Mouse (Mus musculus) neural tube, embryonic 15.5 days (tissue): Measurements from ENCODE around the gene Gjc3. TPM values are rescaled to one million over a fixed set of nuclear protein-coding genes. Genes with fewer than 3 reads are reported as not detected.

Source experiments
- polyA plus RNA-seq: library from polyadenylated mRNA; unstranded; fragments of >200 nt; fragmentation: Nextera tagmentation; extraction: Ambion mirVana; gene quantifications from 2 replicates; pipeline ENCODE4 v1.2.1, GENCODE M21; 2015

The Gjc3 gene
- polyA plus RNA-seq, 1 experiment from 2014 or later = 1.6 TPM

Other genes with a start within 250 kb of the Gjc3 start
- 32.7 and 41.3 TPM in 2 replicates for gene Nyap1, start 221.5 kb downstream of the Gjc3 start, polyA plus RNA-seq
- gene Tsc22d4, start 217.4 kb downstream of the Gjc3 start, polyA plus RNA-seq = 110 and 134 TPM in 2 replicates
- 38.2 and 42.3 TPM in 2 replicates for gene Ppp1r35, start 184.2 kb downstream of the Gjc3 start, polyA plus RNA-seq
- gene Mepce, start 175.4 kb downstream of the Gjc3 start, polyA plus RNA-seq = 10.0 and 12.7 TPM in 2 replicates
- gene Zcwpw1, start 175.3 kb downstream of the Gjc3 start, polyA plus RNA-seq = 14.9 and 17.0 TPM in 2 replicates
- gene Pilra, start 126.8 kb downstream of the Gjc3 start, polyA plus RNA-seq = 0.31 and 0.65 TPM in 2 replicates
- gene Pilrb1, start 105.0 kb downstream of the Gjc3 start, polyA plus RNA-seq = 0.41 TPM in 1 of 2 replicates, not detected in the other
- gene Pilrb2, start 91.3 kb downstream of the Gjc3 start, polyA plus RNA-seq = not detected in 2 replicates
- gene Cyp3a13, start 41.5 kb downstream of the Gjc3 start, polyA plus RNA-seq = 1.7 TPM in 1 of 2 replicates, not detected in the other
- gene Azgp1, start 18.4 kb upstream of the Gjc3 start, polyA plus RNA-seq = not detected in 2 replicates
- gene Smok3a, start 58.2 kb upstream of the Gjc3 start, polyA plus RNA-seq = not detected in 2 replicates
- not detected in 2 replicates for gene Smok3b, start 58.3 kb upstream of the Gjc3 start, polyA plus RNA-seq
- not detected in 2 replicates for gene Smok3c, start 90.1 kb upstream of the Gjc3 start, polyA plus RNA-seq
- gene Zkscan1, start 122.0 kb upstream of the Gjc3 start, polyA plus RNA-seq = 17.3 and 18.2 TPM in 2 replicates
- gene Zscan21, start 153.8 kb upstream of the Gjc3 start, polyA plus RNA-seq = 75.3 and 80.5 TPM in 2 replicates
- gene Zfp113, start 192.6 kb upstream of the Gjc3 start, polyA plus RNA-seq = 22.0 and 24.9 TPM in 2 replicates
- gene Cops6, start 198.0 kb upstream of the Gjc3 start, polyA plus RNA-seq = 325 and 328 TPM in 2 replicates
- gene Ap4m1, start 208.9 kb upstream of the Gjc3 start, polyA plus RNA-seq = 22.8 and 23.0 TPM in 2 replicates
- gene Mcm7, start 209.3 kb upstream of the Gjc3 start, polyA plus RNA-seq = 62.9 and 99.9 TPM in 2 replicates
- 62.5 and 70.0 TPM in 2 replicates for gene Taf6, start 224.4 kb upstream of the Gjc3 start, polyA plus RNA-seq
- 26.2 and 31.7 TPM in 2 replicates for gene Cnpy4, start 224.4 kb upstream of the Gjc3 start, polyA plus RNA-seq
- gene Mblac1, start 231.2 kb upstream of the Gjc3 start, polyA plus RNA-seq = 13.4 and 14.8 TPM in 2 replicates